Mouse (Mus musculus): ENCODE results near the gene Wsb2. TPM values are rescaled to one million over a fixed set of nuclear protein-coding genes. Genes with fewer than 3 reads are reported as not detected.
A peak's percentile ranks its signal among the peaks of the same experiment; 100 is the strongest.

Wsb2 gene
- total RNA-seq, 1 experiment, result 76.7 TPM

DNA sequence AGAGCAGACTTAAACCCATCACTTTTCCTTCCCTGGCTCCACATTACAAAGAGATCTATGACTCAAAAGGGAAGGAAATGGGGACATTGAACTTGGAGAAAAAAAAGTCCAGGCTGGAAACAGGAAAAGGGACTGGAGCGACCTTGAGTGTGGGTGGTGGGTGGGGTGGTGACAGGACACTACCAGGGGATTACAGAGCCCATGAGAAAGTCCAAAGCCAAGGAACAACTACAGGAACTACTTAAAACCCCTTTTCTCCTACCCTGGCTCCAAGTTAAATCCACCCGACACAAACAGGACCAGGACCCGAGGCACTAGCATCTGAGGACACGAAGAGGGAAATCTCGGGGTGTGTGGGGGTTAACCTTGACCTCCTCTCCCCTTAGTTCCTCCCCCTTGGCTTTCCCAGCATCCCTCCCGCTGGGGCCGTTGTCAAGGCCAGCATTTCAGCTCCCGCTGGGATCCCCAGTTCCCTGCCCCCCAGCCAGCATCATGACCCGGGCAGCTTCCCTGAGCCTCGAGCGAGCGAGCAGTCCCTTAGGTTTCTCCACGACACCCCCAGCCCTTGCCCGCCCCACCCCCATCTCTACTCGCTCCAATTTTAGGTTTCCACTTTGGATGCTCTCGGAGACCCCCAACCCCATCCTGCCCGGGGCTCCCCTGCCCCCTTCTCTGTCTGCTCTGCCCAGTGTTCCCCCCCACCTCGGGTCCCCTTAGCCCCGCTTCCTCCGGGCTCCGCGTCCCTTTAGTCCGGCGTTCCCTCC lies 557 bp upstream of the Wsb2 start:
- Histone ChIP-seq H3K4me3 (ENCODE audit: insufficient read depth in 1 of 2, low read depth in 1 of 2, low read length in 2 of 2, poor library complexity in 1 of 2, severe bottlenecking in 1 of 2) (peak overlapping the region; percentile 61 to 71), H3K4me1 (ENCODE audit: control insufficient read depth in 2 of 2, insufficient read depth in 2 of 2, low read length in 2 of 2, poor library complexity in 1 of 2) (peaks cover 17 to 26% of the 10 kb centered on the region in 2 experiments)
- in situ Hi-C loops (cut with MboI; ENCODE audit: low sequenced_read_pairs in 2 of 2, unreplicated experiment in 2 of 2), result no loop called here

GRCm38 (mm10) chr5:117357478-117358247 lies 559 bp downstream of the Wsb2 start:
- in situ Hi-C loops (cut with MboI; ENCODE audit: low sequenced_read_pairs in 2 of 2, unreplicated experiment in 2 of 2), result no loop called here
- Histone ChIP-seq H3K9ac (ENCODE audit: insufficient read depth, low read depth, low read length, poor library complexity, severe bottlenecking) (peak overlapping the region; percentile 76), H3K4me3 (ENCODE audit: insufficient read depth in 1 of 2, low read depth in 1 of 2, low read length in 2 of 2, poor library complexity in 1 of 2, severe bottlenecking in 1 of 2) (peak overlapping the region; percentile 71 to 80), H3K4me1 (ENCODE audit: control insufficient read depth in 2 of 2, insufficient read depth in 2 of 2, low read length in 2 of 2, poor library complexity in 1 of 2) (peaks cover 24 to 30% of the 10 kb centered on the region in 2 experiments), H3K36me3 (ENCODE audit: control insufficient read depth, insufficient read depth, low read length, poor library complexity, severe bottlenecking) (peaks cover 4% of the 10 kb centered on the region; the same call in 1 of the 2 replicates), H3K9me3 (ENCODE audit: control insufficient read depth, insufficient read depth, low read depth, low read length) (no peaks in the 10 kb centered on the region), H3K27ac (ENCODE audit: insufficient read depth, low read depth, low read length, poor library complexity, severe bottlenecking) (peak overlapping the region; percentile 97)
- no peak for DNase-seq (ENCODE audit: low read depth, low spot score)
- TF ChIP-seq MAFK (IDR thresholded peaks at IDR 0.05; ENCODE audit: insufficient read depth, low read depth, low read length) (no peak), CHD2 (IDR thresholded peaks at IDR 0.05; ENCODE audit: low read depth, low read length) (no peak), ZNF384 (IDR thresholded peaks at IDR 0.05; ENCODE audit: low read depth, low read length) (no peak), HCFC1 (IDR thresholded peaks at IDR 0.05; ENCODE audit: borderline replicate concordance, insufficient read depth, low read length) (no peak), ZC3H11A (IDR thresholded peaks at IDR 0.05; ENCODE audit: borderline replicate concordance, low read depth, low read length) (no peak)

More for the DNA sequence above, 557 bp upstream of the Wsb2 start:
- DNase-seq (ENCODE audit: low read depth, low spot score), result peak; percentile 72
- H3K36me3 ChIP-seq (ENCODE audit: control insufficient read depth, insufficient read depth, low read length, poor library complexity, severe bottlenecking), result peaks cover 4% of the 10 kb centered on the region; the same call in 1 of the 2 replicates
- TF ChIP-seq CHD2 (IDR thresholded peaks at IDR 0.05; ENCODE audit: low read depth, low read length), result 0 out of 2 replicates have a peak, but pooled peaks have one; percentile 28
- TF ChIP-seq ZC3H11A (IDR thresholded peaks at IDR 0.05; ENCODE audit: borderline replicate concordance, low read depth, low read length), result no peak
- H3K27ac ChIP-seq (ENCODE audit: insufficient read depth, low read depth, low read length, poor library complexity, severe bottlenecking), result peak overlapping the region; percentile 97
- H3K9me3 ChIP-seq (ENCODE audit: control insufficient read depth, insufficient read depth, low read depth, low read length), result no peaks in the 10 kb centered on the region
- H3K9ac ChIP-seq (ENCODE audit: insufficient read depth, low read depth, low read length, poor library complexity, severe bottlenecking), result peak overlapping the region; percentile 58

- Histone ChIP-seq H3K36me3 (ENCODE audit: control insufficient read depth, insufficient read depth, low read length, poor library complexity, severe bottlenecking) (peaks cover 1% of the 10 kb centered on the region; the same call in 1 of the 2 replicates), H3K27ac (ENCODE audit: insufficient read depth, low read depth, low read length, poor library complexity, severe bottlenecking) (peak overlapping the region; percentile 97; the same call in 1 of the 2 replicates), H3K4me3 (ENCODE audit: insufficient read depth in 1 of 2, low read depth in 1 of 2, low read length in 2 of 2, poor library complexity in 1 of 2, severe bottlenecking in 1 of 2) (peak overlapping the region; percentile 71 to 80), H3K9me3 (ENCODE audit: control insufficient read depth, insufficient read depth, low read depth, low read length) (no peaks in the 10 kb centered on the region), H3K4me1 (ENCODE audit: control insufficient read depth in 2 of 2, insufficient read depth in 2 of 2, low read length in 2 of 2, poor library complexity in 1 of 2) (peaks cover 26 to 28% of the 10 kb centered on the region in 2 experiments), H3K9ac (ENCODE audit: insufficient read depth, low read depth, low read length, poor library complexity, severe bottlenecking) (peak overlapping the region; percentile 76; the same call in 1 of the 2 replicates)
- in situ Hi-C loops (cut with MboI; ENCODE audit: low sequenced_read_pairs in 2 of 2, unreplicated experiment in 2 of 2), result no loop called here
- no peak for DNase-seq (ENCODE audit: low read depth, low spot score)
- TF ChIP-seq ZC3H11A (IDR thresholded peaks at IDR 0.05; ENCODE audit: borderline replicate concordance, low read depth, low read length), result no peak
- TF ChIP-seq HCFC1 (IDR thresholded peaks at IDR 0.05; ENCODE audit: borderline replicate concordance, insufficient read depth, low read length), result no peak
- no peak for TF ChIP-seq CHD2 (IDR thresholded peaks at IDR 0.05; ENCODE audit: low read depth, low read length)
- TF ChIP-seq MAFK (IDR thresholded peaks at IDR 0.05; ENCODE audit: insufficient read depth, low read depth, low read length), result no peak
- no peak for TF ChIP-seq ZNF384 (IDR thresholded peaks at IDR 0.05; ENCODE audit: low read depth, low read length)
Observed at GRCm38 (mm10) chr5:117358248-117358630, 1.1 kb downstream of the Wsb2 start.

GRCm38 (mm10) chr5:117358725-117359124 lies 1.6 kb downstream of the Wsb2 start:
- H3K9me3 ChIP-seq (ENCODE audit: control insufficient read depth, insufficient read depth, low read depth, low read length), result no peaks in the 10 kb centered on the region
- 0 out of 2 replicates have a peak, but pooled peaks have one; percentile 23 for TF ChIP-seq ZC3H11A (IDR thresholded peaks at IDR 0.05; ENCODE audit: borderline replicate concordance, low read depth, low read length)
- no peak for TF ChIP-seq HCFC1 (IDR thresholded peaks at IDR 0.05; ENCODE audit: borderline replicate concordance, insufficient read depth, low read length)
- TF ChIP-seq CHD2 (IDR thresholded peaks at IDR 0.05; ENCODE audit: low read depth, low read length), result no peak
- TF ChIP-seq MAFK (IDR thresholded peaks at IDR 0.05; ENCODE audit: insufficient read depth, low read depth, low read length), result no peak
- H3K27ac ChIP-seq (ENCODE audit: insufficient read depth, low read depth, low read length, poor library complexity, severe bottlenecking), result no peak overlapping the region; the same call in 1 of the 2 replicates
- H3K4me3 ChIP-seq (ENCODE audit: insufficient read depth in 1 of 2, low read depth in 1 of 2, low read length in 2 of 2, poor library complexity in 1 of 2, severe bottlenecking in 1 of 2), result peak overlapping the region; percentile 71 to 80; a peak in 3 of 4 replicates
- peaks cover 5% of the 10 kb centered on the region for H3K36me3 ChIP-seq (ENCODE audit: control insufficient read depth, insufficient read depth, low read length, poor library complexity, severe bottlenecking)
- H3K9ac ChIP-seq (ENCODE audit: insufficient read depth, low read depth, low read length, poor library complexity, severe bottlenecking), result no peak overlapping the region; the same call in 1 of the 2 replicates
- peaks cover 28 to 29% of the 10 kb centered on the region in 2 experiments for H3K4me1 ChIP-seq (ENCODE audit: control insufficient read depth in 2 of 2, insufficient read depth in 2 of 2, low read length in 2 of 2, poor library complexity in 1 of 2)
- peak; percentile 83 for DNase-seq (ENCODE audit: low read depth, low spot score)
- in situ Hi-C loops (cut with MboI; ENCODE audit: low sequenced_read_pairs in 2 of 2, unreplicated experiment in 2 of 2), result no loop called here

All from ES-E14 (cell line).